Mouse (Mus musculus): Measurements from ENCODE around the gene Fntb.

DNA sequence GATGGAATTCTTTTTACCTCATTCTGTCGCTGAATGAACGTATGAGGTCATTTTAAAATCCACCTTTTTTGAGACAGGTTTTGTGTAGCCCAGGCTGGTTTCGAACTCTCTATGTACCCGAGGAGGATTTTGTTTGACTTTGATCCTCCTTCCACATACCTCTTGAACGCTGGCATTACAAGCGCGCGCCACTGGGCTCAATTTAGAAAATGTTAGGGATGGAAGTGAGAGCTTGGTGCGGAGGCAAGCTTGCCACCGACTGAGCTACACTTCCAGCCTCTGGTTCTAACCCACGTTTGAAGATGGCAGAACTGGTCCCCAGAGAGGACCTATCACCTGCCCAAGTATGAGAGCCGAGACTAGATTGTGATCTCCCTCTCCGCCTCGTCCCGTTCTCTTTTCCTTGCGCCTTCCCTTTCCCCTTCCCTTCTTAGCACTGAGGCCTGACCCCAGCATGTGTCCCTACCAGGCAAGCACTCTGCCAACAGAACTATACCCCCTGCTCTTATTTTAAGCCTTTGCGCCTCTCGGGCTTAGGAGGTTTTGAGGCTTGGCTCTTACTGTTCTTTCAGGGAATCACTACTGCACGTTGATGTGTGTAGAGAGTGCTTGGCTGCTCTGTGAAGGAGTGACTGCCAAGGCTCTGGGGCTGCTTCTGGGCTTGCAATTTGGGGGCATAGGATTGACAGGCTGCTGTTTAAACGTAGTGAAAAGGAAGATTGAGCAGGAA is 677 bp downstream of the Fntb start:
- TF ChIP-seq CTCF (IDR thresholded peaks at IDR 0.05; ENCODE audit: low read depth) (no peak), EP300 (IDR thresholded peaks at IDR 0.05; ENCODE audit: low read depth) (no peak)

Data from liver, postnatal 0 days (tissue).